Mouse (Mus musculus): ENCODE measurements at regions not wholly inside any gene's neighbourhood (a gene's known extent, or its start where the extent isn't known, plus 50 kb on each side); places are given as distances from the start of the nearest gene placed in this dataset.
"Not testable (repeated sequence)": the region's sequence is repeated elsewhere in the genome, so short reads cannot be mapped to it uniquely, and the experiment has no call there.

DNA sequence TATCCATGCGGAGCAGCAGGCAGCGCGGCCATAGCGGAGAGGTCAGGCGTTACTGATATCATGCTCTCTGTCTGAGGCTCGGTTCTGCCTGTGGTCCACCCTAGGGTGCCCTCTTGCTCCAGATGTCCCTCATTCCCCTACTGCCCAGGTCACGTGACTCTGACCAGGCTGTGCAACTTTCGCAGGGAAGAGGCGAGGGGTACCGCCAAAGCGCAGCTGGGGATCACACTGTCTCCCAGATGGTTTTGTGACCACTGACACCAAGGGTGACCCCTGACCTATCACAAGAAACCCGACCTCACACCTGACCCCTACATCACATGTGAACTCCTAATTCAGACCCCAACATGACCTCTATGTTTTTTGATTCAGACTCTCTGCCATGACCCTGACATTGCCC is 50.8 kb downstream of the Gm10139 start:
- intact Hi-C loops (cut with DNase I) = not testable (repeated sequence)
- peak in 1 of 2 experiments; percentile 9 for DNase-seq (ENCODE audit: extremely low spot score in 1 of 2, low spot score in 2 of 2)

DNA sequence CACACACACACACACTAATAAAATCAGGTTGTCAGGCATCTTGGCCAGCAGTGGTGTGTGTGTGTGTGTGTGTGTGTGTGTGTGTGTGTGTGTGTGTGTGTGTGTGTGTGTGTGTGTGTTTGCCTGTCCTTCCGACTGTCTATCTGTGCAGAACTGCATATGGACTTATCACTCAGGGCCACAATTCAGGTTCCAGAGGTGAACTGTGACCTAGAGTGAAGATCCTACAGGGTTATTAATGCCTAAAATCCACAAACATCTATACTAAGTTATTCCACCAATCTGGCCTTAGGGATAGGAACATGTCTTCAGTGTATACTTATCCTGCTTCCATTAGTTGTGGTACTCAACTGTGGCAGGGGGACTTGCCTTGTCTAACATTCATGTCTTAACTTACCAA is 73.8 kb downstream of the Gm10139 start:
- DNase-seq (ENCODE audit: extremely low spot score in 1 of 2, low spot score in 2 of 2); intact Hi-C loops (cut with DNase I): not testable (repeated sequence)

DNA sequence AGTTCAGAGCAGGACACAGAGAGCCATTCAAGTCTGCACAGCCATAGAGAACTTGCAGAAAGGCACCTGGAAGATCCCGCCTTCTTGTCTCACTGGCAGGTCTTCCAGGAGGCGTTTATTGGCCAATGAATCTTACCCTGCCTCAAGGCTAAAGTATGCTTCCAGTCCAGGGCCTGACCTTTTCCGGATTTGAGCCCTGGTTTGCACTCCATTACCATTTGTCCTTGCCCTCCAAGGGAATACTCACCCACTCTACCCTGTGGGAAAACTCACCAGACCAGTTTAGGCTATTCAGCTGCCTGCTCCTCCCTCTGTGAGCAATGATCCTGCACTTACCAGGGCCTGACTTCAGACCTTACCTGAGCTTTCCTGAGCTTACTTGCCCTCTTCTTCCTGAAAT is 107.7 kb downstream of the Gm10139 start:
- DNase-seq (ENCODE audit: extremely low spot score in 1 of 2, low spot score in 2 of 2); intact Hi-C loops (cut with DNase I): not testable (repeated sequence)

DNA sequence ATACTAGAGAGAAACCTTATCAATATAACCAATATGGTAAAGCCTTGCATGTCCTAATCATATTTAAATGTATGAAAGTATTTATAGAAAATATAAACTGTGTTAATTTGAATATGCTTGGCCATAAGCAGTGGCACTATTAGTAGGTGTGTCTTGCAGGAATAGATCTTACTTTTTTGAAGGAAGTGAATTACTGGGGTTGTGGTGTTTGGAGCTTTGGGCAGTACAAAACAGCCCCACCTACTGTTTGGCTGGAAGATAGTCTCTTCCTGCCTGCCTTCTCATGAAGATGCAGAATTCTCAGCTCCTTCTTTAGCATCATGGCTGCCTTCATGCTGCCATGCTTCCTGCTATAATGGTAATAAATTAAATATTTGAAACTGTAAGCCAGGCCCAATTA is 137.8 kb downstream of the Gm10139 start:
- intact Hi-C loops (cut with DNase I); DNase-seq (ENCODE audit: extremely low spot score in 1 of 2, low spot score in 2 of 2): not testable (repeated sequence)

DNA sequence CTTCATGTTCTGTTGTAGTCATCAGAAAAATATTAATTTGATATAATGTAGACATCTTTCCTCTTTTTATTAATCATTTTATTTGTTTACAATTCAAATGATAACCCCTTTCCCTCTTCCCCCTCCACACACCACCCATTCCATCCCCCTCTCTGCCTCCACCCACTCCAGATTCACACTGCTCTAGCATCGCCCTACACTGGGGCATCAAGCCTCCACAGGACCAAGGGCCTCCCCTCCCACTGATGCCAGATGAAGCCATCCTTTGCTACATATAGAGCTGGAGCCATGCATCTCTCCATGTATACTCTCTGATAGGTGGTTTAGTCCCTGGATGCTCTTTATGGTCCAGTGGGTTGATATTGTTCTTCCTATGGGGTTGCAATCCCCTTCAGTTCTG is 147.4 kb downstream of the Gm10139 start:
- peak in 1 of 2 experiments; percentile 12 for DNase-seq (ENCODE audit: extremely low spot score in 1 of 2, low spot score in 2 of 2)
- intact Hi-C loops (cut with DNase I) = not testable (repeated sequence)

All from left cerebral cortex, postnatal 10 days (tissue).